In the genomic region with DNA sequence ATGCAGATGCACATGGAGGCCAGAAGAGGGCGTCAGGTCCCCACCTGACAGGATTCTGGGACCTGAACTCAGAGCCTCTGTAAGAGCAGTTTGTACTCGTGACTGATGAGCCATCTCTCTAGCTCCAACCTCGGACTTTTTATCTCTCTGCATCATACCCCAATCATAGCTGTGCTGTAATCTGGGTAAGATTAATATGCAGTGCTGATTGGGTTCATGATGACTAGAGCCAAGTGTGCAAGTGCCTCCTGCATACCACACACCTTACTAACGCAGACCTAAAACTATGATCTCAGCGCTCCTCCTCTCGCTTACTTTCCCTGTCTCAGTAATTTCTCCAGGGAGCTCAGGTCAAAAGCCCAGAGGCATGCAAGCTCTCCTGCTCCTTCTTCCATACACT, we compare ENCODE assay signal across 22 mouse cellular contexts. TPM values are rescaled to one million over a fixed set of nuclear protein-coding genes. Genes with fewer than 3 reads are reported as not detected.
DNase-seq lines count a peak whose midpoint lies in the region; ATAC-seq and TF ChIP-seq lines count a peak whose summit lies in the region.
"Had no signal": no experiment of that assay in that cellular context is flagged by ENCODE, and none has a peak within 500 bp of the region (broad histone marks: within the 10 kb centered on the region; RNA-seq: fewer than 3 reads in every experiment).

No protein-coding gene starts in this region.

- H3K4me3 ChIP-seq in liver, embryonic 14.5 days (ENCODE audit: insufficient read depth in 1 of 2, low read depth in 2 of 2, low read length in 2 of 2): no peak overlapping the region
- H3K4me3 ChIP-seq in liver, embryonic 12.5 days: no peak overlapping the region
- no peak overlapping the region for H3K4me3 ChIP-seq in MEL (ENCODE audit: control insufficient read depth in 1 of 2, insufficient read depth in 1 of 2, low read depth in 2 of 2, low read length in 2 of 2)
- no peak overlapping the region for H3K4me3 ChIP-seq in small intestine, adult 2 months (ENCODE audit: low read depth, low read length)
- H3K4me3 ChIP-seq: embryonic facial prominence, embryonic 13.5 days; forebrain, embryonic 12.5 days; heart, adult 2 months; heart, embryonic 15.5 days had no signal

- H3K9me3 ChIP-seq in liver, embryonic 14.5 days (ENCODE audit: control insufficient read depth, low read length): no peaks in the 10 kb centered on the region
- H3K9me3 ChIP-seq in liver, embryonic 12.5 days (replicated peaks): no peaks in the 10 kb centered on the region
- no peaks in the 10 kb centered on the region for H3K9me3 ChIP-seq in MEL (replicated peaks; ENCODE audit: insufficient read depth, low read length)
- H3K9me3 ChIP-seq: embryonic facial prominence, embryonic 13.5 days; forebrain, embryonic 12.5 days; G1E; heart, embryonic 15.5 days had no signal

- peak; percentile 38 for TF ChIP-seq CTCF in liver, embryonic 14.5 days (IDR thresholded peaks at IDR 0.05; ENCODE audit: low read depth)
- TF ChIP-seq CTCF in MEL (IDR thresholded peaks at IDR 0.05 in 2 of 3, conservative IDR thresholded peaks at IDR 0.05 in 1 of 3; ENCODE audit: control insufficient read depth in 1 of 3, insufficient read depth in 1 of 3, low read depth in 2 of 3, low read length in 3 of 3, poor library complexity in 1 of 3, severe bottlenecking in 1 of 3): peak in 2 of 3 experiments; percentile 5 to 22; a peak in 2 of 6 replicates
- peak; percentile 39; the same call in 1 of the 2 replicates for TF ChIP-seq CTCF in small intestine, adult 2 months (IDR thresholded peaks at IDR 0.05; ENCODE audit: extremely low read depth, insufficient read length, insufficient replicate concordance, low read depth, low read length)

- TF ChIP-seq EP300 in liver, embryonic 14.5 days (IDR thresholded peaks at IDR 0.05; ENCODE audit: low read depth): no peak
- no peak for TF ChIP-seq EP300 in MEL (IDR thresholded peaks at IDR 0.05; ENCODE audit: low read depth in 1 of 2, low read length in 2 of 2)

- H3K27ac ChIP-seq in liver, embryonic 14.5 days: no peak overlapping the region
- H3K27ac ChIP-seq in liver, embryonic 12.5 days: no peak overlapping the region
- no peak overlapping the region for H3K27ac ChIP-seq in MEL (ENCODE audit: control insufficient read depth, low read depth, low read length)
- H3K27ac ChIP-seq in small intestine, adult 2 months (ENCODE audit: insufficient read depth, low read depth, low read length): no peak overlapping the region
- H3K27ac ChIP-seq: embryonic facial prominence, embryonic 13.5 days; forebrain, embryonic 12.5 days; heart, adult 2 months; heart, embryonic 15.5 days; hindbrain, embryonic 14.5 days had no signal

- TF ChIP-seq RAD21 in MEL (IDR thresholded peaks at IDR 0.05; ENCODE audit: low read depth, low read length): no peak

- ATAC-seq in liver, embryonic 14.5 days (ENCODE audit: insufficient read depth): no peak
- ATAC-seq in liver, embryonic 12.5 days: no peak
- ATAC-seq: CD4-positive, CD25-positive, alpha-beta regulatory T cell, adult 4 months; forebrain, postnatal 0 days had no signal

- no peak overlapping the region for H3K9ac ChIP-seq in liver, embryonic 14.5 days (replicated peaks)
- H3K9ac ChIP-seq in liver, embryonic 12.5 days: no peak overlapping the region
- no peak overlapping the region for H3K9ac ChIP-seq in MEL (ENCODE audit: control insufficient read depth, low read depth, low read length, poor library complexity, severe bottlenecking)
- H3K9ac ChIP-seq: embryonic facial prominence, embryonic 13.5 days; forebrain, embryonic 12.5 days; forebrain, postnatal 0 days; heart, embryonic 15.5 days; hindbrain, embryonic 14.5 days had no signal

- H3K4me2 ChIP-seq in liver, embryonic 14.5 days (ENCODE audit: low read depth): no peak overlapping the region
- H3K4me2 ChIP-seq in liver, embryonic 12.5 days: no peak overlapping the region
- H3K4me2 ChIP-seq: embryonic facial prominence, embryonic 13.5 days; forebrain, embryonic 12.5 days; heart, embryonic 11.5 days; heart, embryonic 15.5 days; hindbrain, embryonic 14.5 days had no signal

- H3K36me3 ChIP-seq in liver, embryonic 14.5 days (replicated peaks; ENCODE audit: control insufficient read depth, insufficient read depth, low read depth): no peaks in the 10 kb centered on the region
- H3K36me3 ChIP-seq in liver, embryonic 12.5 days: no peaks in the 10 kb centered on the region
- no peaks in the 10 kb centered on the region for H3K36me3 ChIP-seq in MEL (ENCODE audit: control insufficient read depth in 1 of 2, insufficient read depth in 2 of 2, low read length in 2 of 2)
- no peaks in the 10 kb centered on the region for H3K36me3 ChIP-seq in small intestine, adult 2 months (ENCODE audit: control insufficient read depth, insufficient read depth, low read length)
- H3K36me3 ChIP-seq: embryonic facial prominence, embryonic 13.5 days; forebrain, embryonic 12.5 days; G1E; heart, embryonic 15.5 days had no signal

- H3K79me2 ChIP-seq in MEL (ENCODE audit: control insufficient read depth, insufficient read depth, low read length, poor library complexity): no peaks in the 10 kb centered on the region

- 68% methylated on average over 6 of the region's 6 CpGs for WGBS in liver, embryonic 14.5 days (ENCODE audit: insufficient replicate concordance)
- 78% methylated on average over 6 of the region's 6 CpGs for WGBS in liver, embryonic 12.5 days (ENCODE audit: insufficient replicate concordance)
- WGBS in small intestine, adult 2 months: 76% methylated on average over 6 of the region's 6 CpGs

- no peaks in the 10 kb centered on the region for H3K4me1 ChIP-seq in liver, embryonic 14.5 days (replicated peaks; ENCODE audit: control insufficient read depth in 2 of 2, insufficient read depth in 2 of 2, low read length in 1 of 2)
- no peaks in the 10 kb centered on the region for H3K4me1 ChIP-seq in liver, embryonic 12.5 days
- no peaks in the 10 kb centered on the region for H3K4me1 ChIP-seq in MEL (ENCODE audit: control insufficient read depth in 1 of 2, insufficient read depth in 2 of 2, low read length in 2 of 2)
- H3K4me1 ChIP-seq in small intestine, adult 2 months (ENCODE audit: control insufficient read depth, insufficient read depth, insufficient read length, low read length): peaks cover 2% of the 10 kb centered on the region; the same call in 1 of the 2 replicates
- H3K4me1 ChIP-seq: embryonic facial prominence, embryonic 13.5 days; forebrain, embryonic 12.5 days; heart, embryonic 15.5 days had no signal

- no peak for TF ChIP-seq POLR2A in MEL (IDR thresholded peaks at IDR 0.05; ENCODE audit: control insufficient read depth in 1 of 2, insufficient read depth in 1 of 2, low read depth in 1 of 2, low read length in 2 of 2, poor library complexity in 1 of 2)
- TF ChIP-seq POLR2A in small intestine, adult 2 months (IDR thresholded peaks at IDR 0.05; ENCODE audit: low read depth, low read length): no peak

- DNase-seq in liver, embryonic 14.5 days (ENCODE audit: low read depth in 3 of 3, low spot score in 3 of 3): no peak
- DNase-seq in 3134 (ENCODE audit: extremely low read depth, insufficient read length, low spot score) (peak; percentile 27), MEL (ENCODE audit: low read depth, low spot score) (no peak)
- DNase-seq in kidney, adult 9 months: no peak
- DNase-seq in cerebellum, adult 11 months: no peak
- DNase-seq: adrenal gland, postnatal 14 days; cerebellum, adult 18-20 months; cerebellum, adult 9-11 months; cerebellum, postnatal 36 days; forebrain, postnatal 0 days; gastrocnemius, postnatal 14 days; heart, adult 2 months; heart, postnatal 14 days had no signal

- H3K27me3 ChIP-seq in liver, embryonic 14.5 days (ENCODE audit: control insufficient read depth, insufficient read depth, low read length): no peaks in the 10 kb centered on the region
- peaks cover 16% of the 10 kb centered on the region for H3K27me3 ChIP-seq in liver, embryonic 12.5 days (replicated peaks)
- H3K27me3 ChIP-seq in MEL (ENCODE audit: control insufficient read depth in 1 of 2, insufficient read depth in 2 of 2, low read length in 2 of 2): peaks cover 0 to 1% of the 10 kb centered on the region in 2 experiments; a peak in 2 of 4 replicates
- 0 out of 2 replicates have a peak, but pooled peaks cover 3% of the 10 kb centered on the region for H3K27me3 ChIP-seq in small intestine, adult 2 months (ENCODE audit: control insufficient read depth, insufficient read depth, low read length)
- H3K27me3 ChIP-seq: embryonic facial prominence, embryonic 13.5 days; heart, embryonic 15.5 days had no signal

TF ChIP-seq in MEL, 35 proteins besides CTCF, POLR2A, EP300 and RAD21 (continues in another document):
- TF ChIP-seq TAL1 (IDR thresholded peaks at IDR 0.05; ENCODE audit: low read length) (no peak), TCF12 (IDR thresholded peaks at IDR 0.05; ENCODE audit: low read depth, low read length) (no peak), ZC3H11A (IDR thresholded peaks at IDR 0.05; ENCODE audit: low read depth, low read length) (no peak), USF1 (IDR thresholded peaks at IDR 0.05; ENCODE audit: low read depth, low read length) (no peak), CHD2 (IDR thresholded peaks at IDR 0.05; ENCODE audit: low read length) (no peak), USF2 (IDR thresholded peaks at IDR 0.05; ENCODE audit: borderline replicate concordance in 1 of 2, insufficient read depth in 1 of 2, low read depth in 1 of 2, low read length in 2 of 2) (no peak), JUND (IDR thresholded peaks at IDR 0.05; ENCODE audit: low read depth, low read length) (no peak), BHLHE40 (IDR thresholded peaks at IDR 0.05; ENCODE audit: borderline replicate concordance, low read depth, low read length) (no peak), RCOR1 (IDR thresholded peaks at IDR 0.05; ENCODE audit: low read depth, low read length) (no peak), MYC (IDR thresholded peaks at IDR 0.05; ENCODE audit: low read depth, low read length) (no peak), NRF1 (IDR thresholded peaks at IDR 0.05; ENCODE audit: insufficient read depth, low read depth, low read length, poor library complexity, severe bottlenecking) (no peak), ETS1 (IDR thresholded peaks at IDR 0.05; ENCODE audit: low read depth, low read length) (no peak), MYB (IDR thresholded peaks at IDR 0.05; ENCODE audit: low read depth, low read length) (no peak), HCFC1 (IDR thresholded peaks at IDR 0.05; ENCODE audit: low read depth, low read length) (no peak), SIN3A (IDR thresholded peaks at IDR 0.05; ENCODE audit: low read length) (no peak), MAFK (IDR thresholded peaks at IDR 0.05; ENCODE audit: borderline replicate concordance, low read depth, low read length) (no peak)

RNA-seq across cellular contexts. Expression of a gene that starts 19.9 kb away (rescaled TPM):
- 16.2 and 22.5 TPM in 2 replicates for polyA plus RNA-seq in liver, embryonic 14.5 days (2012; rRNA removed)
- polyA plus RNA-seq in liver, embryonic 14.5 days (2014; fragmentation: Nextera tagmentation; extraction: Ambion mirVana): 31.0 and 36.7 TPM in 2 replicates
- 56.8 and 62.0 TPM in 2 replicates for polyA plus RNA-seq in liver, embryonic 12.5 days (2016; fragmentation: Nextera tagmentation; extraction: Ambion mirVana)
- 60.5 and 62.5 TPM in 2 replicates for total RNA-seq in MEL (2012; rRNA removed)
- 10 to 100 TPM in 1 of 2 experiments, not detected in 1; 79.3 TPM for polyA plus RNA-seq in MEL (2012; ENCODE audit: insufficient read depth in 1 of 2, insufficient read length in 2 of 2, low read depth in 1 of 2, low replicate concordance in 2 of 2, missing spikeins in 1 of 2)
- polyA plus RNA-seq in small intestine, adult 2 months (2012; rRNA removed): 20.4 and 35.4 TPM in 2 replicates
